Mouse (Mus musculus): ENCODE measurements around the gene Col11a1. TPM values are rescaled to one million over a fixed set of nuclear protein-coding genes. Genes with fewer than 3 reads are reported as not detected.

Col11a1 gene
- polyA plus RNA-seq, 1 experiment from 2014 or later: 12.5 TPM

DNA sequence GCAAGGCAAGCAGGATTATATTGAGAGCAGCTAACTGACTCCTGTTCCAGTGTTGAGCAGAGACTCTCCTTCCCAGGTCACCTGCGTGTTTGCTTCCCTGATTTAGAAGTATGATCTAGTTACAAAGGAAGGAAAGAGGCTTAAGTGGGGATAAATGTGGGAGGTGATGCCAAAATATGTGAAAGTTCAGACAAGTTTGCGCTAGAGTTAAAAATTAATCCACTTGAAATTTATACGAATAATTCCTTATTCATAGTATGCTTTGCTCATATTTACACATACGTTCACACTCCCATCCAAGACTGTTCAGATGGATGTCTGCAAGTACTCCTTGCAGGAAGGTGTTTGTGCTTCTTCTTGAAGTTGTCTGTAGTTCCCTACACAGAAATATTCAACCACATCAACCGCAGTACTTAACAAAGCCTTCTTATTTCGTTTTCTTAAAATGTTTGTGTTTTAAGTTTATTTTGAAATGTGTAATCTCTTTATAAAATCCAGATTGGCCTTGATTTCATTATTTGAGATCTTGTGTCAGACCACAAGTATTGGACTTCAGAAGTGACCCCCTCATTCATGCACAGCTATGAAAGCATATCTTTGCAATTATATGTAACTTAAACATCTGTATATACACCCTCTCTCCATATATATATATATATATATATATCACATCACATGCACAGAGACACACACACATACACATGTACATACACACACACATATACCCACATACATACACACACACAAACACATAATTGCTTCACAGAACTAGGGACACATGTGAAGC is 167.8 kb downstream of the Col11a1 start:
- Histone ChIP-seq H3K27ac (no peak overlapping the region), H3K4me2 (no peak overlapping the region), H3K4me1 (no peaks in the 10 kb centered on the region), H3K9me3 (no peaks in the 10 kb centered on the region), H3K9ac (no peak overlapping the region), H3K36me3 (replicated peaks) (no peaks in the 10 kb centered on the region), H3K4me3 (no peak overlapping the region), H3K27me3 (replicated peaks) (no peaks in the 10 kb centered on the region)
- WGBS: 92% methylated on average over 6 of the region's 6 CpGs
- no peak for ATAC-seq (replicated peaks)

- ATAC-seq (replicated peaks): no peak
- no peak overlapping the region for H3K4me3 ChIP-seq
- H3K9ac ChIP-seq: no peak overlapping the region
- H3K36me3 ChIP-seq (replicated peaks): no peaks in the 10 kb centered on the region
- H3K4me2 ChIP-seq: no peak overlapping the region
- H3K9me3 ChIP-seq: no peaks in the 10 kb centered on the region
- H3K27ac ChIP-seq: no peak overlapping the region
- 85% methylated on average over 4 of the region's 4 CpGs for WGBS
- H3K27me3 ChIP-seq (replicated peaks): no peaks in the 10 kb centered on the region
- no peaks in the 10 kb centered on the region for H3K4me1 ChIP-seq
Measured at GRCm38 (mm10) chr3:114212255-114212654, 181.9 kb downstream of the Col11a1 start.

GRCm38 (mm10) chr3:114216105-114216504 is 185.8 kb downstream of the Col11a1 start:
- ATAC-seq (replicated peaks): no peak
- no peaks in the 10 kb centered on the region for H3K27me3 ChIP-seq (replicated peaks)
- H3K9me3 ChIP-seq: no peaks in the 10 kb centered on the region
- no peaks in the 10 kb centered on the region for H3K36me3 ChIP-seq (replicated peaks)
- 86% methylated on average over 5 of the region's 5 CpGs for WGBS
- H3K27ac ChIP-seq: no peak overlapping the region
- H3K9ac ChIP-seq: no peak overlapping the region
- no peak overlapping the region for H3K4me2 ChIP-seq
- no peak overlapping the region for H3K4me3 ChIP-seq
- H3K4me1 ChIP-seq: no peaks in the 10 kb centered on the region

GRCm38 (mm10) chr3:114229501-114229900 is 199.2 kb downstream of the Col11a1 start:
- 70% methylated on average over 1 of the region's 1 CpGs for WGBS
- no peak overlapping the region for H3K4me2 ChIP-seq
- ATAC-seq (replicated peaks): no peak

More at GRCm38 (mm10) chr3:114229501-114229900, 199.2 kb downstream of the Col11a1 start:
- H3K9ac ChIP-seq: no peak overlapping the region
- no peaks in the 10 kb centered on the region for H3K9me3 ChIP-seq
- H3K36me3 ChIP-seq (replicated peaks): no peaks in the 10 kb centered on the region
- no peak overlapping the region for H3K4me3 ChIP-seq
- no peak overlapping the region for H3K27ac ChIP-seq
- H3K27me3 ChIP-seq (replicated peaks): no peaks in the 10 kb centered on the region
- no peaks in the 10 kb centered on the region for H3K4me1 ChIP-seq
